Mouse (Mus musculus): ENCODE results near the gene Dnm1. TPM values are rescaled to one million over a fixed set of nuclear protein-coding genes. Genes with fewer than 3 reads are reported as not detected.

Gene Dnm1
- polyA plus RNA-seq, 1 experiment from 2014 or later, result 10.1 TPM

DNA sequence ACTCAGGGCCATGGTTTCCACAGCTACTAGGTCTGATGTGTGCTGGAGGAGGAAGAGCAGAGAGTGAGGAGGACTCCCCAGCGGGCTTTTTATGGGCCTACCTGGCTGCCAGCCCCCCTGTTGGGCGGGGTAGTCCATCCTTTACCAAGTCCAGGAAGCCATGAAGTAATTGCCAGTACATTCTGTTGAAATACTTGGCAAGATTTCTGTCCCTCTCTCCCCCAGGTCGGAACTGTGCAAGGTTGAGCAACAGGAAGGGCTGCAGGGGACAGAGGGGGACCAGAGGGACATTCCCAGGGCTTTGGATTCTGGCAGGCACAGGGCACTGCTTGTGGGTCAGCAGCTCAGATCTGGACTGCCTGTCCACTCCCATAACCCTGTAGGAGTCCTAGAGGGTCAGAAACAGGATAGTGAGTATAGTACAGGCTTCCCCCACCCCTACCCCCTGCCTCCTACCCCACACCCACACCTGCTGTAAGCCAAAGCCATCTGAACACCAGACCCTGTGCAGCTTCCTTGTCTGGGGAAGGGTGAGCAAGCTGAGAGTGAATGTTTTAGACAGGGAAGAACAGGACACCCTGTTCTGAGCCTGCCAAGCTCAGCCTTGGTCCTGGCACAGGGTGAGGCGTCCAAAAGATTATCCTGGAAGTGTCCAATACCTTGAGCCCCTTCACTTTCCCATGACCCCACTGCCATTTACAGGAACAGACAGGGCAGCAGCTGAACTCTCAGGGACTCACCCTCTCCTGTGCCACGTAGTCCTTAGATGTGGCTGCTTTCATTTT lies 34.8 kb upstream of the Dnm1 start, which contains the start of gene Lcn2:
Gene Lcn2 (minus strand): TSS at position 547 of the 785 bp plus-strand sequence.
- ATAC-seq (replicated peaks; ENCODE audit: insufficient number of reproducible peaks, low FRiP score, low TSS enrichment), result no peak
- 62% methylated on average over 5 of the region's 5 CpGs for WGBS (ENCODE audit: insufficient replicate concordance)
- H3K4me3 ChIP-seq (ENCODE audit: low read depth, low read length), result no peak within 1 kb of the TSS
- no peak within 1 kb of the TSS for H3K4me2 ChIP-seq
- H3K27me3 ChIP-seq (ENCODE audit: control insufficient read depth, insufficient read depth, low read length), result peaks cover 16% of the 10 kb centered on the region
- no peak within 1 kb of the TSS for H3K9ac ChIP-seq (ENCODE audit: low read depth, low read length)
- no peaks in the 10 kb centered on the region for H3K9me3 ChIP-seq (replicated peaks; ENCODE audit: control insufficient read depth, low read length)
- H3K27ac ChIP-seq (ENCODE audit: low read depth, low read length), result no peak within 1 kb of the TSS
- H3K4me1 ChIP-seq (ENCODE audit: control insufficient read depth, insufficient read depth, low read length), result 0 out of 2 replicates have a peak, but pooled peaks cover 3% of the 10 kb centered on the region
- no peaks in the 10 kb centered on the region for H3K36me3 ChIP-seq (ENCODE audit: control insufficient read depth, insufficient read depth, low read length)

- H3K4me3 ChIP-seq (ENCODE audit: low read depth, low read length), result no peak overlapping the region
- H3K36me3 ChIP-seq (ENCODE audit: control insufficient read depth, insufficient read depth, low read length), result peaks cover 11% of the 10 kb centered on the region
- H3K4me1 ChIP-seq (ENCODE audit: control insufficient read depth, insufficient read depth, low read length), result 0 out of 2 replicates have a peak, but pooled peaks cover 5% of the 10 kb centered on the region
- no peak overlapping the region for H3K27ac ChIP-seq (ENCODE audit: low read depth, low read length)
- no peak for ATAC-seq (replicated peaks; ENCODE audit: insufficient number of reproducible peaks, low FRiP score, low TSS enrichment)
- no peak overlapping the region for H3K9ac ChIP-seq (ENCODE audit: low read depth, low read length)
- no peak overlapping the region for H3K4me2 ChIP-seq
- H3K27me3 ChIP-seq (ENCODE audit: control insufficient read depth, insufficient read depth, low read length), result peaks cover 20% of the 10 kb centered on the region
- WGBS (ENCODE audit: insufficient replicate concordance), result 75% methylated on average over 2 of the region's 2 CpGs
- H3K9me3 ChIP-seq (replicated peaks; ENCODE audit: control insufficient read depth, low read length), result no peaks in the 10 kb centered on the region
Observed at GRCm38 (mm10) chr2:32382689-32383088, 29.6 kb upstream of the Dnm1 start.

DNA sequence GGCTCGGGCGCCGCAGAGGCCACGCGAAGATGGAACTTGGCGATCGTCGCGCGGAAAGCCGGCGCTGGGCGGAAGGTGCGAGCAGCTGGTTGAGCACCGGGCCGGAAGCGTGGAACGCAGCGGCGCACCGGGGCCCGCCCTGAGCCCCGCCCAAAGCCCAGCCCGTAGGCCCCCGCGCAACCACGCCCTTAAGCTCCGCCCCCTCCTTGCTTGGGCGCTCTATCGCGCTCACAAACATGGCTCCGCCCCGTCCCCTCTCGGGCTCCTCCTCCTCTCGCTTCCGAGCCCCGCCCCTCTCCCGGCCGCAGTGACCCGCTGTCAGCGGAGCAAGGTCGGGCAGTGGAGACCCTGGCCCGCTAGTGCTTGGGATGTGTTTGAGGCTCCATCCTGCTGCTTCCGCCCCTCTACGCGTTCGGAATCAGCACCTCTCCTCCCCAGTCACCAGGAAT lies 28.7 kb upstream of the Dnm1 start, which contains the start of gene 1110008P14Rik:
Gene 1110008P14Rik (minus strand): TSS at position 164 of the 449 bp plus-strand sequence.
- 0 out of 2 replicates have a peak within 1 kb of the TSS, but pooled peaks have one; percentile 37 for H3K27ac ChIP-seq (ENCODE audit: low read depth, low read length)
- peaks cover 17% of the 10 kb centered on the region for H3K36me3 ChIP-seq (ENCODE audit: control insufficient read depth, insufficient read depth, low read length)
- H3K9ac ChIP-seq (ENCODE audit: low read depth, low read length), result peak within 1 kb of the TSS; percentile 39
- peak; percentile 91 for ATAC-seq (replicated peaks; ENCODE audit: insufficient number of reproducible peaks, low FRiP score, low TSS enrichment)
- no peaks in the 10 kb centered on the region for H3K9me3 ChIP-seq (replicated peaks; ENCODE audit: control insufficient read depth, low read length)
- peak within 1 kb of the TSS; percentile 88 for H3K4me2 ChIP-seq
- H3K4me1 ChIP-seq (ENCODE audit: control insufficient read depth, insufficient read depth, low read length), result 0 out of 2 replicates have a peak, but pooled peaks cover 5% of the 10 kb centered on the region
- H3K27me3 ChIP-seq (ENCODE audit: control insufficient read depth, insufficient read depth, low read length), result peaks cover 17% of the 10 kb centered on the region
- H3K4me3 ChIP-seq (ENCODE audit: low read depth, low read length), result peak within 1 kb of the TSS; percentile 65
- WGBS (ENCODE audit: insufficient replicate concordance), result under 1% methylated on average over 47 of the region's 47 CpGs

GRCm38 (mm10) chr2:32381141-32381774 lies 28.1 kb upstream of the Dnm1 start:
- Histone ChIP-seq H3K9me3 (replicated peaks; ENCODE audit: control insufficient read depth, low read length) (no peaks in the 10 kb centered on the region), H3K9ac (ENCODE audit: low read depth, low read length) (peak overlapping the region; percentile 39), H3K27me3 (ENCODE audit: control insufficient read depth, insufficient read depth, low read length) (peaks cover 17% of the 10 kb centered on the region), H3K27ac (ENCODE audit: low read depth, low read length) (0 out of 2 replicates have a peak overlapping the region, but pooled peaks have one; percentile 37), H3K4me3 (ENCODE audit: low read depth, low read length) (peak overlapping the region; percentile 65), H3K36me3 (ENCODE audit: control insufficient read depth, insufficient read depth, low read length) (peaks cover 21% of the 10 kb centered on the region), H3K4me2 (peak overlapping the region; percentile 88), H3K4me1 (ENCODE audit: control insufficient read depth, insufficient read depth, low read length) (0 out of 2 replicates have a peak, but pooled peaks cover 5% of the 10 kb centered on the region)
- 1% methylated on average over 27 of the region's 27 CpGs for WGBS (ENCODE audit: insufficient replicate concordance)
- peak; percentile 48 for ATAC-seq (replicated peaks; ENCODE audit: insufficient number of reproducible peaks, low FRiP score, low TSS enrichment)

DNA sequence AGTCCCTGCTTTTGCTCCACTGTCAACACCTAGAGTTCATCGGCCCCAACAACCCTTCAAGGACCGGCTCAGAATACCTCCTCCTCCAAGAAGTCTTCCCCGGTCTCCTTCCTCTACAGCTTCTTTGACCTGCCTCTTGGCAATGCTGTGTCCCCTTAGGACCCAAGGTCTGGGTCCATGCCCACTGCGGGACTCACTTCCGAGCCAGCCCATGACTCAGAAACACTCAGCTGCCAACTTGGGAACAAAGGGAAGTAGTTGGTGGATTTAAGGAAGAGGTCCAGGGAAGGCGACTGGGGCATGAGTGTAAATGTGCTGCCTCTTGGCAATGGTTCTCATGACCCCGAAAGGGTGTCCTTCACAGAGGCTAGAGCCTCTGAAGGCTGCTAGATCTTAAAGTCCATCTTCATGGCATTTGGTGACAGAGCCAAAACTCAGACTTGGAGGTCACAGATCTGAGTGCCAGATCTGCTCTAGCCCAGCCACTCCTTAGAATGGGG lies 26.9 kb upstream of the Dnm1 start:
- no peak for ATAC-seq (replicated peaks; ENCODE audit: insufficient number of reproducible peaks, low FRiP score, low TSS enrichment)
- WGBS (ENCODE audit: insufficient replicate concordance), result 87% methylated on average over 7 of the region's 7 CpGs

GRCm38 (mm10) chr2:32376963-32377362 lies 23.8 kb upstream of the Dnm1 start:
- Histone ChIP-seq H3K27ac (ENCODE audit: low read depth, low read length) (no peak overlapping the region), H3K9me3 (replicated peaks; ENCODE audit: control insufficient read depth, low read length) (no peaks in the 10 kb centered on the region), H3K4me3 (ENCODE audit: low read depth, low read length) (no peak overlapping the region), H3K9ac (ENCODE audit: low read depth, low read length) (no peak overlapping the region), H3K4me2 (no peak overlapping the region), H3K4me1 (ENCODE audit: control insufficient read depth, insufficient read depth, low read length) (peaks cover 11% of the 10 kb centered on the region), H3K27me3 (ENCODE audit: control insufficient read depth, insufficient read depth, low read length) (no peaks in the 10 kb centered on the region), H3K36me3 (ENCODE audit: control insufficient read depth, insufficient read depth, low read length) (peaks cover 43% of the 10 kb centered on the region)
- ATAC-seq (replicated peaks; ENCODE audit: insufficient number of reproducible peaks, low FRiP score, low TSS enrichment), result no peak
- 87% methylated on average over 10 of the region's 10 CpGs for WGBS (ENCODE audit: insufficient replicate concordance)

More for the DNA sequence above, 26.9 kb upstream of the Dnm1 start:
- Histone ChIP-seq H3K27ac (ENCODE audit: low read depth, low read length) (no peak overlapping the region), H3K9ac (ENCODE audit: low read depth, low read length) (no peak overlapping the region), H3K27me3 (ENCODE audit: control insufficient read depth, insufficient read depth, low read length) (peaks cover 17% of the 10 kb centered on the region), H3K4me1 (ENCODE audit: control insufficient read depth, insufficient read depth, low read length) (peaks cover 14% of the 10 kb centered on the region), H3K9me3 (replicated peaks; ENCODE audit: control insufficient read depth, low read length) (no peaks in the 10 kb centered on the region), H3K4me3 (ENCODE audit: low read depth, low read length) (no peak overlapping the region), H3K4me2 (no peak overlapping the region), H3K36me3 (ENCODE audit: control insufficient read depth, insufficient read depth, low read length) (peaks cover 25% of the 10 kb centered on the region)

- no peak for ATAC-seq (replicated peaks; ENCODE audit: insufficient number of reproducible peaks, low FRiP score, low TSS enrichment)
- Histone ChIP-seq H3K36me3 (ENCODE audit: control insufficient read depth, insufficient read depth, low read length) (peaks cover 54% of the 10 kb centered on the region), H3K4me3 (ENCODE audit: low read depth, low read length) (no peak overlapping the region), H3K27ac (ENCODE audit: low read depth, low read length) (no peak overlapping the region), H3K4me2 (no peak overlapping the region; the same call in 1 of the 2 replicates), H3K27me3 (ENCODE audit: control insufficient read depth, insufficient read depth, low read length) (no peaks in the 10 kb centered on the region), H3K4me1 (ENCODE audit: control insufficient read depth, insufficient read depth, low read length) (peaks cover 9% of the 10 kb centered on the region), H3K9ac (ENCODE audit: low read depth, low read length) (no peak overlapping the region), H3K9me3 (replicated peaks; ENCODE audit: control insufficient read depth, low read length) (no peaks in the 10 kb centered on the region)
- WGBS (ENCODE audit: insufficient replicate concordance), result 70% methylated on average over 13 of the region's 13 CpGs
Observed at GRCm38 (mm10) chr2:32375317-32375940, 22.3 kb upstream of the Dnm1 start.

DNA sequence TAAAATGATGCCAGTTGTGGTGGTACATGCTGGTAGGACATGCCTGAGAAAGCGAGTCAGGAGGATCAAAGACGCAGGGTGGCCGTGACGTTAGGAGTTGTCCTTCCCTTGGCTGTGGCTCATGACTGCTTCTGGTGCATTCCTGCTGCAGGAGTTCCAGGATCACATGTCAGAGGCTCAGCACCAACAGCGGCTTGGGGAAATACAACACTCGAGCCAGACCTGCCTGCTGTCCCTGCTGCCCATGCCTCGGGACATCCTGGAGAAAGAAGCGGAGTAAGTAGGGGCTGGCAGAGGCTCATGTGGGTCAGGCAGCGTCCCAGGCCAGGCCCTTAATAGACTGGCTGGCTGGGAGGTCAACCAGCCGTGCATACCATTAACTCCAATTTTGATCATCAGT lies 21.1 kb upstream of the Dnm1 start:
- no peak for ATAC-seq (replicated peaks; ENCODE audit: insufficient number of reproducible peaks, low FRiP score, low TSS enrichment)
- no peak overlapping the region for H3K4me3 ChIP-seq (ENCODE audit: low read depth, low read length)
- H3K27me3 ChIP-seq (ENCODE audit: control insufficient read depth, insufficient read depth, low read length), result no peaks in the 10 kb centered on the region
- H3K9me3 ChIP-seq (replicated peaks; ENCODE audit: control insufficient read depth, low read length), result no peaks in the 10 kb centered on the region
- peaks cover 58% of the 10 kb centered on the region for H3K36me3 ChIP-seq (ENCODE audit: control insufficient read depth, insufficient read depth, low read length)
- no peak overlapping the region for H3K9ac ChIP-seq (ENCODE audit: low read depth, low read length)
- H3K4me2 ChIP-seq, result no peak overlapping the region
- WGBS (ENCODE audit: insufficient replicate concordance), result 73% methylated on average over 10 of the region's 10 CpGs
- peaks cover 9% of the 10 kb centered on the region for H3K4me1 ChIP-seq (ENCODE audit: control insufficient read depth, insufficient read depth, low read length)
- H3K27ac ChIP-seq (ENCODE audit: low read depth, low read length), result no peak overlapping the region

Data from heart, embryonic 11.5 days (tissue).